Mouse (Mus musculus) liver, adult (tissue): ENCODE results near the gene Ttn.

Experiments
- GATA4 ChIP-seq: IDR thresholded peaks from 2 replicates; pipeline ENCODE4 v1.6.1; 2014; ENCODE audit warnings: mild to moderate bottlenecking, low read length; ENCODE audit not compliant: insufficient replicate concordance

Gene Ttn

GRCm38 (mm10) chr2:76705655-76706054 lies 276.7 kb downstream of the Ttn start:
- no peak for TF ChIP-seq GATA4

GRCm38 (mm10) chr2:76702751-76703150 lies 279.6 kb downstream of the Ttn start:
- no peak for TF ChIP-seq GATA4

- no peak for TF ChIP-seq GATA4
Observed at GRCm38 (mm10) chr2:76702188-76702587, 280.2 kb downstream of the Ttn start.

DNA sequence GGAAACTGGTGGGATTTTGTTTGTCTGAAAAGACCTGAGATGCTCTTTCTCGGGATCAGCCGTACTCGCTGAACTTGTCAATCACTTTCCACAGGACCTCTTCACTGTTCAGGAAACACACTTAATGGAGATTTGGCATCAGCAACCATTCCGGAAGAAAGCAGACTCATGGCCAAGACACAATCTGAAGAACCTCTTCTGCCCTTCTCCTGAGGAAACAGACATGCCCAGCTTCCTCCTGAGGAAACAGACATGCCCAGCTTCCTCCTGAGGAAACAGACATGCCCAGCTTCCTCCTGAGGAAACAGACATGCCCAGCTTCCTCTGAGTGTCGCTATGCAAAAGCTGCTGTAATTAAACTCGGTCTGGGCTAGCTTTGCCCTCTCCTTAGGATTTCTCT lies 287.1 kb downstream of the Ttn start:
- TF ChIP-seq GATA4: peak; percentile 52; the same call in 1 of the 2 replicates

- no peak for TF ChIP-seq GATA4
Observed at GRCm38 (mm10) chr2:76693765-76694164, 288.6 kb downstream of the Ttn start.

- peak; percentile 86; the same call in 1 of the 2 replicates for TF ChIP-seq GATA4
Observed at GRCm38 (mm10) chr2:76690436-76691204, 291.7 kb downstream of the Ttn start.

GRCm38 (mm10) chr2:76688162-76688561 lies 294.2 kb downstream of the Ttn start:
- no peak for TF ChIP-seq GATA4

- no peak for TF ChIP-seq GATA4
Observed at GRCm38 (mm10) chr2:76687608-76688007, 294.7 kb downstream of the Ttn start.

DNA sequence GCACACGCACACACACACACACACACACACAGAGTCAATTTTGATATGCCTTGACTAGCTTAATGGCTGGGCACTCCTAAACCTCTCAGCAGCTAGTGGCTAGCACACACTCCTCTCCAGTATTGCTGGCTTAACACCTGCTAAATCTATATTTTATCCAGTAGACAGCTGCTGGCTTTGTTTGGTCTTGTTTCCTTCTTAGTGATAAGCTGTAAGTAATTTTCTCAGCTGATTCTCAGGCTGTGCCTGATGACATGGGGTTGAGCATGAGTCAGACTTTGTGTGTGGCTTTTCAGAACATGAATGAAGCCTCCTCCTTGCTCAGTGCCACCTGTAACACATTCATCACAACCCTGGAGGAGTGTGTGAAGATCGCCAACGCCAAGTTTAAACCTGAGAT lies 295.4 kb downstream of the Ttn start:
- TF ChIP-seq GATA4: no peak

- no peak for TF ChIP-seq GATA4
Observed at GRCm38 (mm10) chr2:76682301-76682700, 300.0 kb downstream of the Ttn start.

- TF ChIP-seq GATA4: no peak
Observed at GRCm38 (mm10) chr2:76676401-76677226, 305.7 kb downstream of the Ttn start.

GRCm38 (mm10) chr2:76675949-76676348 lies 306.4 kb downstream of the Ttn start:
- no peak for TF ChIP-seq GATA4

GRCm38 (mm10) chr2:76675451-76675850 lies 306.9 kb downstream of the Ttn start:
- TF ChIP-seq GATA4: no peak

DNA sequence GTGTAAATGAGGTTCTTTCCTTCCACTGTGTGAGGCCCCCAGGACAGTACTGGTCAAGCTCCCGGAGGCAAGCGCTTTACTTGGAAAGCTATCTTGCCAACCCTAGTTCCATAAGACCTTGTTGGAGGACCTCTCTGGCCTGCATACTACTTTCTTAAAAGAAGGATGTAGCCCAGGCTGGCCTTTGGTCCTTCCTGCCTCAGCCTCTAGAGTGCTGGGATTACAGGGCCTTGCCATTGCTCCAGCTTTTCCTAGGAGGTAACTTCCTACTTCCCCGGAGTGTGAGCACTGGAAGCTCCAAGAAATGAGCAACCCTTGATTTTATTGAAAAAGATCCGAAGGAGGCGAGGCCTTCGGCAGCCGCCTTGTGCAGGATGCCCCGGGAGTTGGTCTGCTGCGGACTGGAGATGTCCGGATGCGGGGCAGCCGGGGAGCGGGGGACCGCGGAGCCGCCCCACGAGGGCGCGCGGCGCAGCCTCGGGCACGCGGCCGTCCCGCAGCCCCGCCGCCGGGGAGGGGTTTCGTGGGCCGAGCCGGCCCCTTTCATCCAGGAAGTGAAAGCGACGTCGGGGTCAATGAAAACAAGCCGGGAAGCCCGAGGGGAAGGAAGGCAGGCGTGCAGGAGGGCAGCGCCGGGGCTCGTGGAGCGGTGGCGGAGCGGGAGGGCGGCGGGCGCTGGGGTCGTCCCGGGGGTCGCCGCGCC lies 307.5 kb downstream of the Ttn start, which contains the start of gene Plekha3:
Gene Plekha3 (plus strand): TSS at position 557 of the 703 bp plus-strand sequence.
- no peak for TF ChIP-seq GATA4

GRCm38 (mm10) chr2:76673472-76674081 lies 308.8 kb downstream of the Ttn start:
- peak; percentile 64; the same call in 1 of the 2 replicates for TF ChIP-seq GATA4
